Comparison of ENCODE assay signal across 10 mouse cellular contexts in genomic region chr19:37437289-37437606, GRCm38 (mm10). TPM values are rescaled to one million over a fixed set of nuclear protein-coding genes. Genes with fewer than 3 reads are reported as not detected.
DNase-seq lines count a peak whose midpoint lies in the region; ATAC-seq and TF ChIP-seq lines count a peak whose summit lies in the region.
"Had no signal": no experiment of that assay in that cellular context is flagged by ENCODE, and none has a peak within 500 bp of the region (broad histone marks: within the 10 kb centered on the region; RNA-seq: fewer than 3 reads in every experiment).

No protein-coding gene starts in this region.

- H3K79me2 ChIP-seq in heart, adult 2 months (replicated peaks; ENCODE audit: control insufficient read depth, insufficient read depth, low read length): no peaks in the 10 kb centered on the region

- WGBS in heart, embryonic 15.5 days: 22% methylated on average over 14 of the region's 14 CpGs
- WGBS in heart, adult 2 months: 60% methylated on average over 14 of the region's 14 CpGs
- 4% methylated on average over 14 of the region's 14 CpGs for WGBS in neural tube, embryonic 11.5 days
- WGBS in neural tube, embryonic 15.5 days: 7% methylated on average over 14 of the region's 14 CpGs
- 21% methylated on average over 14 of the region's 14 CpGs for WGBS in intestine, postnatal 0 days
- WGBS in stomach, postnatal 0 days: 21% methylated on average over 14 of the region's 14 CpGs

- H3K4me2 ChIP-seq in heart, embryonic 15.5 days: peak overlapping the region; percentile 83
- H3K4me2 ChIP-seq in neural tube, embryonic 11.5 days (ENCODE audit: low read depth): no peak overlapping the region
- H3K4me2 ChIP-seq in neural tube, embryonic 15.5 days: no peak overlapping the region
- peak overlapping the region; percentile 21; the same call in 1 of the 2 replicates for H3K4me2 ChIP-seq in intestine, postnatal 0 days (replicated peaks; ENCODE audit: low read depth)
- 0 out of 2 replicates have a peak overlapping the region, but pooled peaks have one; percentile 11 for H3K4me2 ChIP-seq in stomach, postnatal 0 days (replicated peaks; ENCODE audit: low read depth)
- H3K4me2 ChIP-seq: embryonic facial prominence, embryonic 12.5 days had no signal

- H3K4me3 ChIP-seq in heart, embryonic 15.5 days: peak overlapping the region; percentile 71
- H3K4me3 ChIP-seq in heart, adult 2 months: no peak overlapping the region
- no peak overlapping the region for H3K4me3 ChIP-seq in neural tube, embryonic 11.5 days (ENCODE audit: low read depth, low read length)
- H3K4me3 ChIP-seq in neural tube, embryonic 15.5 days (replicated peaks): no peak overlapping the region
- H3K4me3 ChIP-seq in intestine, postnatal 0 days (ENCODE audit: low read depth, low read length): peak overlapping the region; percentile 22; the same call in 1 of the 2 replicates
- no peak overlapping the region for H3K4me3 ChIP-seq in stomach, postnatal 0 days (ENCODE audit: low read depth, low read length)
- H3K4me3 ChIP-seq: embryonic facial prominence, embryonic 12.5 days had no signal

- no peak overlapping the region for H3K27ac ChIP-seq in heart, embryonic 15.5 days
- H3K27ac ChIP-seq in heart, adult 2 months: no peak overlapping the region
- no peak overlapping the region for H3K27ac ChIP-seq in neural tube, embryonic 11.5 days (ENCODE audit: low read depth, low read length)
- no peak overlapping the region for H3K27ac ChIP-seq in neural tube, embryonic 15.5 days (replicated peaks)
- H3K27ac ChIP-seq in intestine, postnatal 0 days (ENCODE audit: low read depth, low read length): no peak overlapping the region
- no peak overlapping the region for H3K27ac ChIP-seq in stomach, postnatal 0 days (replicated peaks)
- H3K27ac ChIP-seq: embryonic facial prominence, embryonic 12.5 days; hindbrain, postnatal 0 days had no signal

- no peak for DNase-seq in heart, adult 2 months
- peak; percentile 40 for DNase-seq in neural tube, embryonic 11.5 days (ENCODE audit: low spot score)
- DNase-seq in stomach, postnatal 0 days (ENCODE audit: low spot score): no peak
- DNase-seq in T-cell, adult 2 months (ENCODE audit: low spot score): no peak
- no peak for DNase-seq in left cerebral cortex, adult 9 months (ENCODE audit: low spot score in 2 of 2)

- H3K9me3 ChIP-seq in heart, embryonic 15.5 days (replicated peaks): no peaks in the 10 kb centered on the region
- no peaks in the 10 kb centered on the region for H3K9me3 ChIP-seq in neural tube, embryonic 11.5 days (ENCODE audit: control insufficient read depth, low read length)
- H3K9me3 ChIP-seq in neural tube, embryonic 15.5 days (replicated peaks): no peaks in the 10 kb centered on the region
- no peaks in the 10 kb centered on the region for H3K9me3 ChIP-seq in intestine, postnatal 0 days (ENCODE audit: control insufficient read depth)
- H3K9me3 ChIP-seq in stomach, postnatal 0 days (ENCODE audit: control insufficient read depth, low read length): no peaks in the 10 kb centered on the region
- H3K9me3 ChIP-seq: embryonic facial prominence, embryonic 12.5 days had no signal

- H3K9ac ChIP-seq in heart, embryonic 15.5 days: no peak overlapping the region
- H3K9ac ChIP-seq in heart, adult 2 months (ENCODE audit: low read depth, low read length): no peak overlapping the region
- no peak overlapping the region for H3K9ac ChIP-seq in neural tube, embryonic 11.5 days (ENCODE audit: low read length)
- H3K9ac ChIP-seq in neural tube, embryonic 15.5 days (replicated peaks): no peak overlapping the region
- H3K9ac ChIP-seq in intestine, postnatal 0 days (ENCODE audit: low read depth, low read length): no peak overlapping the region
- H3K9ac ChIP-seq in stomach, postnatal 0 days (ENCODE audit: low read length): no peak overlapping the region
- H3K9ac ChIP-seq: embryonic facial prominence, embryonic 12.5 days had no signal

- peaks cover 78% of the 10 kb centered on the region for H3K27me3 ChIP-seq in heart, embryonic 15.5 days
- H3K27me3 ChIP-seq in heart, adult 2 months (ENCODE audit: control insufficient read depth, insufficient read depth, low read length): peaks cover 8% of the 10 kb centered on the region
- peaks cover 72% of the 10 kb centered on the region for H3K27me3 ChIP-seq in neural tube, embryonic 11.5 days (ENCODE audit: control insufficient read depth, insufficient read depth, low read length)
- H3K27me3 ChIP-seq in neural tube, embryonic 15.5 days (replicated peaks): peaks cover 88% of the 10 kb centered on the region
- H3K27me3 ChIP-seq in intestine, postnatal 0 days (replicated peaks; ENCODE audit: control insufficient read depth, insufficient read depth, low read length): peaks cover 88% of the 10 kb centered on the region
- H3K27me3 ChIP-seq in stomach, postnatal 0 days (ENCODE audit: control insufficient read depth, insufficient read depth, low read length): peaks cover 17% of the 10 kb centered on the region

- TF ChIP-seq EP300 in heart, adult 2 months (IDR thresholded peaks at IDR 0.05; ENCODE audit: insufficient read depth, low read depth, low read length): no peak
- TF ChIP-seq EP300 in stomach, postnatal 0 days (optimal IDR thresholded peaks at IDR 0.05): no peak

- intact Hi-C loops in heart, adult 2 months (cut with DNase I): loop anchor here (5.0 kb wide), 3 partner anchors 45 to 90 kb away; no protein-coding TSS in a partner anchor

- TF ChIP-seq CTCF in heart, adult 2 months (IDR thresholded peaks at IDR 0.05): no peak
- no peak for TF ChIP-seq CTCF in intestine, postnatal 0 days (IDR thresholded peaks at IDR 0.05; ENCODE audit: low read depth)
- no peak for TF ChIP-seq CTCF in stomach, postnatal 0 days (IDR thresholded peaks at IDR 0.05; ENCODE audit: low read depth)

- peaks cover 22% of the 10 kb centered on the region for H3K4me1 ChIP-seq in heart, embryonic 15.5 days (replicated peaks)
- H3K4me1 ChIP-seq in heart, adult 2 months (ENCODE audit: control insufficient read depth, insufficient read depth, low read length): no peaks in the 10 kb centered on the region; the same call in 1 of the 2 replicates
- H3K4me1 ChIP-seq in neural tube, embryonic 11.5 days (ENCODE audit: control insufficient read depth, insufficient read depth, low read length): no peaks in the 10 kb centered on the region; the same call in 1 of the 2 replicates
- H3K4me1 ChIP-seq in neural tube, embryonic 15.5 days: peaks cover 15% of the 10 kb centered on the region
- 0 out of 2 replicates have a peak, but pooled peaks cover 4% of the 10 kb centered on the region for H3K4me1 ChIP-seq in intestine, postnatal 0 days (replicated peaks; ENCODE audit: control insufficient read depth, insufficient read depth, low read length)
- H3K4me1 ChIP-seq in stomach, postnatal 0 days (replicated peaks; ENCODE audit: control insufficient read depth, insufficient read depth): no peaks in the 10 kb centered on the region

- no peaks in the 10 kb centered on the region for H3K36me3 ChIP-seq in heart, embryonic 15.5 days
- no peaks in the 10 kb centered on the region for H3K36me3 ChIP-seq in heart, adult 2 months (ENCODE audit: control insufficient read depth, insufficient read depth, low read length)
- no peaks in the 10 kb centered on the region for H3K36me3 ChIP-seq in neural tube, embryonic 11.5 days (ENCODE audit: control insufficient read depth, insufficient read depth, low read length)
- H3K36me3 ChIP-seq in neural tube, embryonic 15.5 days: no peaks in the 10 kb centered on the region
- no peaks in the 10 kb centered on the region for H3K36me3 ChIP-seq in intestine, postnatal 0 days (ENCODE audit: control insufficient read depth, insufficient read depth)
- H3K36me3 ChIP-seq in stomach, postnatal 0 days (ENCODE audit: control insufficient read depth, insufficient read depth, low read length): no peaks in the 10 kb centered on the region
- H3K36me3 ChIP-seq: embryonic facial prominence, embryonic 12.5 days had no signal

- ATAC-seq in heart, embryonic 15.5 days (replicated peaks; ENCODE audit: insufficient number of reproducible peaks, insufficient read depth, low FRiP score, low read depth): no peak
- no peak for ATAC-seq in neural tube, embryonic 11.5 days (ENCODE audit: insufficient read depth, low FRiP score, low TSS enrichment)
- ATAC-seq in neural tube, embryonic 15.5 days (ENCODE audit: low FRiP score): no peak
- ATAC-seq in intestine, postnatal 0 days: no peak
- ATAC-seq in stomach, postnatal 0 days (ENCODE audit: low FRiP score, low TSS enrichment): no peak
- ATAC-seq: hindbrain, postnatal 0 days had no signal

- no peak for TF ChIP-seq POLR2A in heart, adult 2 months (IDR thresholded peaks at IDR 0.05; ENCODE audit: insufficient read depth, low read depth, low read length)

RNA-seq across cellular contexts. Expression of gene Hhex, which starts 2.6 kb away (rescaled TPM):
- polyA plus RNA-seq in heart, embryonic 15.5 days (2015; fragmentation: Nextera tagmentation; extraction: Ambion mirVana): 13.0 and 13.8 TPM in 2 replicates
- total RNA-seq in heart, adult 2 months (2021): 1 to 10 TPM; 2.2 to 4.2 TPM
- polyA plus RNA-seq in heart, adult 2 months (2012; rRNA removed): 2.0 and 2.3 TPM in 2 replicates
- 4.5 and 5.8 TPM in 2 replicates for polyA plus RNA-seq in neural tube, embryonic 11.5 days (2014; fragmentation: Nextera tagmentation; extraction: Ambion mirVana)
- 6.1 and 7.2 TPM in 2 replicates for polyA plus RNA-seq in neural tube, embryonic 15.5 days (2015; fragmentation: Nextera tagmentation; extraction: Ambion mirVana)
- polyA plus RNA-seq in intestine, postnatal 0 days (2015; fragmentation: Nextera tagmentation; extraction: Ambion mirVana): 4.1 and 5.3 TPM in 2 replicates
- 6.8 and 8.2 TPM in 2 replicates for polyA plus RNA-seq in stomach, postnatal 0 days (2015; fragmentation: Nextera tagmentation; extraction: Ambion mirVana)

Comparison
In these comparisons a context has a peak if more than half of its experiments do, and no peak if none do; other contexts are left out.
1. H3K4me3 ChIP-seq: peak in heart, embryonic 15.5 days (single experiment) and intestine, postnatal 0 days (single experiment); none in heart, adult 2 months (single experiment), neural tube, embryonic 11.5 days (single experiment), neural tube, embryonic 15.5 days (single experiment) and stomach, postnatal 0 days (single experiment).
2. H3K4me2 ChIP-seq: peak in heart, embryonic 15.5 days (single experiment), intestine, postnatal 0 days (single experiment) and stomach, postnatal 0 days (single experiment); none in neural tube, embryonic 11.5 days (single experiment) and neural tube, embryonic 15.5 days (single experiment).